Mouse (Mus musculus) effector memory CD4-positive, alpha-beta T cell, adult 5 months (primary cell): ENCODE results near the gene Erg. TPM values are rescaled to one million over a fixed set of nuclear protein-coding genes. Genes with fewer than 3 reads are reported as not detected.

ENCODE experiments used
- polyA plus RNA-seq: library from polyadenylated mRNA; unstranded; fragments of 100-300 nt; shearing (Covaris generic); gene quantifications from one replicate; pipeline ENCODE4 v1.2.1, GENCODE M21; 2017

Erg gene
- polyA plus RNA-seq, result not detected

GRCm38 (mm10) chr16:95586311-95586602 lies at the start of gene Erg:
Gene Erg (minus strand): TSS chr16:95586593.

Other genes with a start within 250 kb of the Erg start
- 39.7 TPM for gene Ets2, start 115.5 kb upstream of the Erg start, polyA plus RNA-seq